Mouse (Mus musculus): ENCODE results near the gene Znrf4. TPM values are rescaled to one million over a fixed set of nuclear protein-coding genes. Genes with fewer than 3 reads are reported as not detected.

The Znrf4 gene
- not detected for total RNA-seq (2021)

- DNase-seq: no peak
Measured at GRCm38 (mm10) chr17:56512310-56512709, at the start of gene Znrf4. Gene Znrf4 (minus strand): TSS chr17:56512431.

GRCm38 (mm10) chr17:56561866-56562265 is 49.6 kb upstream of the Znrf4 start:
- DNase-seq: no peak

GRCm38 (mm10) chr17:56560131-56560530 is 47.9 kb upstream of the Znrf4 start:
- no peak for DNase-seq

GRCm38 (mm10) chr17:56559386-56559785 is 47.2 kb upstream of the Znrf4 start:
- DNase-seq: no peak

GRCm38 (mm10) chr17:56558448-56558847 is 46.2 kb upstream of the Znrf4 start:
- peak; percentile 69 to 73 for DNase-seq

- no peak for DNase-seq
Measured at GRCm38 (mm10) chr17:56554122-56554551, 41.9 kb upstream of the Znrf4 start, which contains the start of gene Gm20219. Gene Gm20219 (minus strand): TSS chr17:56554387.

- peak; percentile 80 to 81 for DNase-seq
Measured at GRCm38 (mm10) chr17:56552781-56553363, 40.6 kb upstream of the Znrf4 start.

- peak; percentile 33 to 37 for DNase-seq
Measured at GRCm38 (mm10) chr17:56551841-56552581, 39.8 kb upstream of the Znrf4 start.

GRCm38 (mm10) chr17:56550784-56551475 is 38.7 kb upstream of the Znrf4 start:
- DNase-seq: peak; percentile 6 to 10

GRCm38 (mm10) chr17:56548605-56549105 is 36.4 kb upstream of the Znrf4 start:
- DNase-seq: peak in 1 of 2 experiments; percentile 1

GRCm38 (mm10) chr17:56547846-56548604 is 35.8 kb upstream of the Znrf4 start:
- peak in 1 of 2 experiments; percentile 5 for DNase-seq

- peak in 1 of 2 experiments; percentile 22 for DNase-seq
Measured at GRCm38 (mm10) chr17:56547116-56547845, 35.0 kb upstream of the Znrf4 start.

- DNase-seq: peak in 1 of 2 experiments; percentile 1
Measured at GRCm38 (mm10) chr17:56546576-56546975, 34.3 kb upstream of the Znrf4 start.

- DNase-seq: peak in 1 of 2 experiments; percentile 1
Measured at GRCm38 (mm10) chr17:56545945-56546344, 33.7 kb upstream of the Znrf4 start.

GRCm38 (mm10) chr17:56544699-56545387 is 32.6 kb upstream of the Znrf4 start:
- DNase-seq: no peak

- peak in 1 of 2 experiments; percentile 1 for DNase-seq
Measured at GRCm38 (mm10) chr17:56543684-56544224, 31.5 kb upstream of the Znrf4 start.

GRCm38 (mm10) chr17:56542736-56543135 is 30.5 kb upstream of the Znrf4 start:
- DNase-seq: peak in 1 of 2 experiments; percentile 13

- peak in 1 of 2 experiments; percentile 1 for DNase-seq
Measured at GRCm38 (mm10) chr17:56540562-56540975, 28.3 kb upstream of the Znrf4 start.

GRCm38 (mm10) chr17:56537912-56538311 is 25.7 kb upstream of the Znrf4 start:
- DNase-seq: peak in 1 of 2 experiments; percentile 34

- no peak for DNase-seq
Measured at GRCm38 (mm10) chr17:56536874-56537273, 24.6 kb upstream of the Znrf4 start.

Measured in layer of hippocampus, postnatal 36 days (tissue).